Mouse (Mus musculus) cortical plate, adult 2 months (tissue): ENCODE measurements around the gene Zcchc4. TPM values are rescaled to one million over a fixed set of nuclear protein-coding genes. Genes with fewer than 3 reads are reported as not detected.
A peak's percentile ranks its signal among the peaks of the same experiment; 100 is the strongest.

Experiments
- H3K27ac ChIP-seq: fragments of 200-500 bp; 2 replicates; pipeline ENCODE4 v1.5.1; 2012; ENCODE audit warnings: low read length, control low read depth, inconsistent platforms; ENCODE audit not compliant: insufficient read depth
- H3K4me1 ChIP-seq: fragments of 200-500 bp; 2 replicates; pipeline ENCODE4 v1.6.1; 2011; ENCODE audit warnings: low read length; ENCODE audit not compliant: control insufficient read depth, insufficient read depth
- H3K4me3 ChIP-seq: fragments of 200-500 bp; 2 replicates; pipeline ENCODE4 v1.5.1; 2011; ENCODE audit warnings: mild to moderate bottlenecking, low read length, control low read depth; ENCODE audit not compliant: insufficient read depth
- CTCF ChIP-seq: fragments of 200-500 bp; IDR thresholded peaks from 2 replicates; pipeline ENCODE4 v1.5.1; 2011; ENCODE audit warnings: mild to moderate bottlenecking, control low read depth, low read length; ENCODE audit not compliant: insufficient read depth; ENCODE audit errors: extremely low read depth
- POLR2A ChIP-seq: fragments of 200-500 bp; IDR thresholded peaks from 2 replicates; pipeline ENCODE4 v1.6.1; 2011; ENCODE audit warnings: mild to moderate bottlenecking, low read length, control low read depth; ENCODE audit not compliant: insufficient read depth; ENCODE audit errors: extremely low read depth
- polyA plus RNA-seq: library from polyadenylated mRNA; depleted of rRNA; stranded (reverse); fragments of >200 nt; gene quantifications from 2 replicates; pipeline ENCODE4 v1.2.3, GENCODE M21; 2012

Gene Zcchc4
- polyA plus RNA-seq, 1 experiment, result 11.2 TPM

GRCm38 (mm10) chr5:52813312-52813711 lies 38.1 kb downstream of the Zcchc4 start:
- H3K4me3 ChIP-seq, result no peak overlapping the region
- no peak for TF ChIP-seq POLR2A
- no peak for TF ChIP-seq CTCF
- H3K4me1 ChIP-seq, result no peaks in the 10 kb centered on the region
- no peak overlapping the region for H3K27ac ChIP-seq

- TF ChIP-seq CTCF, result no peak
- no peak overlapping the region for H3K27ac ChIP-seq
- H3K4me3 ChIP-seq, result no peak overlapping the region
- H3K4me1 ChIP-seq, result no peaks in the 10 kb centered on the region
Observed at GRCm38 (mm10) chr5:52818676-52819075, 43.5 kb downstream of the Zcchc4 start.

- no peak overlapping the region for H3K27ac ChIP-seq
- TF ChIP-seq CTCF (peak; percentile 33; the same call in 1 of the 2 replicates), POLR2A (no peak)
- H3K4me1 ChIP-seq, result no peaks in the 10 kb centered on the region
Observed at GRCm38 (mm10) chr5:52821691-52822090, 46.5 kb downstream of the Zcchc4 start.

GRCm38 (mm10) chr5:52827923-52828322 lies 52.7 kb downstream of the Zcchc4 start:
- Histone ChIP-seq H3K4me3 (no peak overlapping the region), H3K4me1 (no peaks in the 10 kb centered on the region), H3K27ac (no peak overlapping the region)
- no peak for TF ChIP-seq POLR2A
- no peak for TF ChIP-seq CTCF

More at GRCm38 (mm10) chr5:52821691-52822090, 46.5 kb downstream of the Zcchc4 start:
- H3K4me3 ChIP-seq, result no peak overlapping the region

GRCm38 (mm10) chr5:52833005-52833404 lies 57.8 kb downstream of the Zcchc4 start:
- TF ChIP-seq CTCF (no peak), POLR2A (no peak)
- Histone ChIP-seq H3K27ac (no peak overlapping the region), H3K4me3 (no peak overlapping the region; the same call in 1 of the 2 replicates)

GRCm38 (mm10) chr5:52833761-52834274 lies 58.6 kb downstream of the Zcchc4 start, which contains the start of gene Anapc4:
Anapc4 (plus strand) TSS chr5:52834012.
- TF ChIP-seq CTCF, result no peak
- peak; percentile 66 for TF ChIP-seq POLR2A
- Histone ChIP-seq H3K4me1 (peaks cover 3% of the 10 kb centered on the region), H3K4me3 (peak within 1 kb of the TSS; percentile 83), H3K27ac (peak within 1 kb of the TSS; percentile 43)

More at GRCm38 (mm10) chr5:52833005-52833404, 57.8 kb downstream of the Zcchc4 start:
- H3K4me1 ChIP-seq, result peaks cover 3% of the 10 kb centered on the region

- no peak for TF ChIP-seq CTCF
- no peak for TF ChIP-seq POLR2A
- Histone ChIP-seq H3K27ac (peak overlapping the region; percentile 43; the same call in 1 of the 2 replicates), H3K4me3 (peak overlapping the region; percentile 83), H3K4me1 (peaks cover 3% of the 10 kb centered on the region)
Observed at GRCm38 (mm10) chr5:52834386-52834785, 59.2 kb downstream of the Zcchc4 start.

- Histone ChIP-seq H3K4me3 (no peak overlapping the region), H3K27ac (no peak overlapping the region), H3K4me1 (no peaks in the 10 kb centered on the region)
- TF ChIP-seq POLR2A (no peak), CTCF (no peak)
Observed at GRCm38 (mm10) chr5:52844319-52844718, 69.1 kb downstream of the Zcchc4 start.

- no peak overlapping the region for H3K4me3 ChIP-seq
- H3K27ac ChIP-seq, result no peak overlapping the region
- H3K4me1 ChIP-seq, result no peaks in the 10 kb centered on the region
- TF ChIP-seq CTCF (no peak), POLR2A (no peak)
Observed at GRCm38 (mm10) chr5:52855727-52856126, 80.5 kb downstream of the Zcchc4 start.

- Histone ChIP-seq H3K4me3 (no peak overlapping the region), H3K27ac (no peak overlapping the region), H3K4me1 (no peaks in the 10 kb centered on the region)
- TF ChIP-seq CTCF (no peak), POLR2A (no peak)
Observed at GRCm38 (mm10) chr5:52864446-52864845, 89.2 kb downstream of the Zcchc4 start.
